Mouse (Mus musculus) embryonic fibroblast, embryonic 13.5 days (primary cell): Measurements from ENCODE around the gene 4930518I15Rik.

Experiments
- CTCF ChIP-seq: IDR thresholded peaks from 2 replicates; pipeline ENCODE4 v1.5.1; 2011; ENCODE audit warnings: mild to moderate bottlenecking, control low read depth, low read length, moderate library complexity, borderline replicate concordance; ENCODE audit not compliant: insufficient read depth
- POLR2A ChIP-seq: IDR thresholded peaks from 2 replicates; pipeline ENCODE4 v1.6.1; 2011; ENCODE audit warnings: low read depth, mild to moderate bottlenecking, control low read depth, low read length, moderate library complexity

DNA sequence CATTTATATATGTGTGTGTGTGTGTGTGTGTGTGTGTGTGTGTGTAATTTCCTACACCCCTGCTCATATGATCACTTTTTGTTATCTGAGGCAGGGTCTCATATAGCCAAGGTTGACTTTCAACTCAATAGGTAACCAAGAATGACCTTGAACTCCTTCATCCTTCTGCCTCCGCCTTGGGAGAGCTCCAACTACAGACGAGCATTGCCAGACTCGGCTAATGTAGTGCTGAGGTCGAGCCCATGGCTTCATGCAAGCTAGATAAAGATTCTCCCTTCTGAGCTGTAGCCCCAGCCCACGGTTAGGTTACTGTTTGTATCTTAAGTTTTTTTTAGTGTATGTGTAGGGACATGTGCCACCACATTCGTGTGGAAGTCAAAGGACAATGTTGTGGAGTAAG lies 44.1 kb upstream of the 4930518I15Rik start:
- TF ChIP-seq CTCF, result no peak
- no peak for TF ChIP-seq POLR2A
